Mouse (Mus musculus) spleen, postnatal 36 days (tissue): Measurements from ENCODE around the gene Edem3.
"Not testable (repeated sequence)": the region's sequence is repeated elsewhere in the genome, so short reads cannot be mapped to it uniquely, and the experiment has no call there.

ENCODE experiments used
- DNase-seq, 2 experiments: peaks; one replicate each; pipeline ENCODE4 v3.0.0; 2022; ENCODE audit warnings: low spot score in 2 of 2, mixed read lengths in 1 of 2

Edem3 gene

DNA sequence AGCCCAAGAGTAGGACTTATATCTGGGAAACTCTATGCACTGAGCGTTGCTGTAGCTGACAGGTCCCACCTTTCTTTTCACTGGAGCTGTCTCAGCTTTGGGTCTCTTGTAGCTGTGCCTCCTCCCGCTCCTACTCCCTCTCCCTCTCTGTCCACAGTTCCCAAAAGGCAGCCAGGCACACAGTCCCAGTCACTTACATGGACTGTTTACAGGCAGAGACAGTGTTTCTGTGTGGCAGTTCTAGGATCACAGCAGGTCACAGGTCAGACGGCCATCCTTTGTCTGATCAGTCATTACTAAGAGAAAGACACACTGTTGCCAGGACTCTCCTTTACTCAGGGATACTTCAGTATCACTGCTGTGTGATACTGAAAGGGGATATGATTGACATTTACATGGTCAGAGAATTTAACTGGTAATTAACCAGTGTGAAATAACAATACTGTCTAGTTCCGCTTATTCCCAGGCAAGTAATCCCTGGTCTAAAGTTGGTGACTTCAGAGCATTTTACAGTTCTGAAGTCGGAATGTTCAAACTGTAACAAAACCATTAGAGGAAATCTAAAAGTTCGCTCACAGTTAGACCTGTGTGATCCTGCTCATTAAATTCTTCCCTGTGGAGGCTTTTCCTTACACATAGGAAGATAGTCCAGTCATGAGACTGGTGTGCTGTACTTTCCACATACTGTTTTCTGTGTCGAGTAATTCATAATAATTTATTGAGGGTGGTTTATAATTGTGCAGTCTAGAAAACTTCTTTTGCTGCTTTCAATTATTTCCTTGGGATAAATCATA is 55.7 kb downstream of the Edem3 start:
- no peak for DNase-seq

DNA sequence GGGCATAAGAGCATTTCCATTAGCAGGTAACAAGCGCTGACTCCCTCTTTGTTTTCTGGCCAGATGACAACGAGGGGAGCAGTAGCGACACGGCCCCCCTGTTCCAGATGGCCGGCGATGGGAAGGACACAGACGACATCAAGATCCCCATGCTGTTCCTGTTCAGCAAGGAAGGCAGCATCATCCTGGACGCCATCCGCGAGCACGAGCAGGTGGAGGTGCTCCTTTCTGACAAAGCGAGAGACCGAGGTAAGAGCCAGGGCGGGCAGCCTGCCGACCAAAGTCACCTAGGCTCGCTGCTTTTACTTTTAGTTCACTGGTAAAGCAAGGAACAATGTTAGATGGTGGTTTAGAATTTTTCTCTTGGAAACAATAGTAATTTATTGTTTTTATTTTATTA is 56.3 kb downstream of the Edem3 start:
- DNase-seq = no peak

DNA sequence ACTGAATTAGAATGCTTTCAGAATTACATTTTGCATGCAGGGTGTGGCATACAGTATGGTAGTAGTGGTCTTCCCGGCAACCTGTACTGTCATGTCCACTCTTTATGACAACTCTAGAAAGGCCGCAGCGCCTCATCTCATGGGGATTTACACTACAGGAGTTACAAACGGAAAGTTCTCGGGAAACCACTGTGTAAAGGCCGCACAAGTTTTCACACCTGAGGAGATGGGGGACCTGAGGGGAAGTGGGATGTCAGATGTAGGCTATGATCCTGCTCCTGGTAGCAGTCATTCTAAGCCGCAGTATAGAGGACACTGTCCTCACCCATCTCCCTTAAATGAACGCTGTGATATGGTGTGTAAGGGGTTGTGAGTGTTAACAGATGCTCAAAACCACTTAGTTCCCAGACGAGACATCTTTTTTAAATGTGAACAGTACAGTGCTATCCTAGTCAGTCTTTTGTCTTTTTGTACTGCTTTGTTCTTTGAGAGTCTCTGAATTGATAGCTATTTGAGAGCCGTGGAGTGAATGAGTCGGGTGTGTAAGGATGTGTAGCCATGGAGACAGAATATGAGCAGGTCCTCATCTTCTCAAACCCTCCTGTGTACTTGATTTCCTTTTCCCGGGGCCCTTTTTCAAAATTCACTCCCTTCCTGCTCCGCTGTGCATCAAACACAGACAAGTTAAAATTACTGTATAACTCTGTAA is 57.0 kb downstream of the Edem3 start:
- DNase-seq = no peak

DNA sequence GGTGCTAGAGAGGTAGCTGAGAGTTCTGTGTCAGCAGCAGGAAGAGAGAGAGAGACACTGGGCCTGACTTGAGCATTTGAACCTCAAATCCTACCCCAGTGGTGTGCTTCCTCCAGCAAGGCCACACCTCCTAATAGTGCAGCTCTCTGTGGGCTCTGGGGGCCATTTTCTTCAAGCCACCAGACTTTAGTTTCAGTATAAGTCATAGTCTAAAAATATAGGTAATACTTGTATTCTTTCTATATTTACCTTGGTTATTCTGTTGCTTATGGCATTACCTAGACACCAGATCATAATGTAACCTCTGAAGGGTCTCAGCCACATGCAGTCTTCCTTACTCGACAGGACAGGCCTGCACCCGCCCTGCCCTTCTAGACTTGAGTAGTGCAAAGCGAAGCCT is 60.9 kb downstream of the Edem3 start:
- no peak for DNase-seq

DNA sequence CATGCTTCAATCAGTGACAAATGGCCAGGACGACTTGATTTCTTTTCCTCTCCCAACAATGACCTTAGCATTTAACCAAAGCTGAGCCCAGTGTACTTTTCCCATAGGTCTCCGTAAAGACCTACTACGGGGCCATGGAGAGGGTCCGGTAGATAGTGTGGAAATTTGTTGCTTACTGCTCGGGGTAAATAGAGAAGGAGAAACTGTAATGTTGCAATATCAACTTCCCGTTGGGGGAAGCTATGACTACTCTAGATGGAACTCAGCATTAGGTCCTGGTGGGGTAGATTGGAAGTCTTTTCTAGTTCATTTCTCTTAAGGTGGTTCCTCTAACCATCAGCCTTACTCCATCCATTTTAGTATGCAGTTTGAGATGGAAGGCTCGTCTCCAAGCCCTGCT is 64.0 kb downstream of the Edem3 start:
- DNase-seq = peak in 1 of 2 experiments; percentile 8

DNA sequence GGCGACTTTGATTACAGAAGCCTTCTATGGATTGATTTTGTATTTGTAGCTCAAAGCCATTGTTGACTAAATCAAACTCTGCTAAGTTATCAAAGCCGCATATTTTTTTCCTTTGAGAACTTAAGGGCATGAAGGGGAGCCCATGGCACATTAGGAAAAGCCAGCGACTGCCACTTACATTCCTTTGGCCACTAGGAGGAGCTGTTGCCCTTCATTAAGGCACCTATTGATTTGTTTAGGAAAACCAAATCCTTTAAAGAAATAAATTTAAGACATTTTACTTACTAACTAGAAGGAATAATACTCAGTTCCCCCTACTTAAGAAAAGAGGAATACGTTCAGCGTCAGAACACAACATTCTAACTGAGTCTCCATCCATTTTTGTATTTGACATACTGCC is 65.3 kb downstream of the Edem3 start:
- peak; percentile 39 to 50 for DNase-seq

DNA sequence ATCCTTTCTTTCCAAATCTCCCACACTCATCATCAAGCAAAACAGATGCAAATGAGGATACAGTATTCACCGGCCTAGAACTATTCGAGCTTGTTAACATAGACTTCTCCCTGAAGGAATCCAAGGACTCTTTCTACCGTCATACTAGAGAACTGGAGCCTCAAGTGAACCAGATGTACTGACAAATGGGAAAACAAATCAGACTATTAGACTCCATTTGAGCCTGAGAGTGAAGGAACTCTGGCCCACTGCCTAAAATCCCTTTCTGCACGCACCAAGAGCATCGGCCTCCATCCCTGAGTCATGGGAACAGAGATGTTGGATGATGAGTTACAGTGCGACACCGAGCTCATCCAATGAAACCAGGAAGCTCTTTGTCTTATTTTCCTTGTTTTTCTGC is 69.9 kb downstream of the Edem3 start:
- DNase-seq = no peak

DNA sequence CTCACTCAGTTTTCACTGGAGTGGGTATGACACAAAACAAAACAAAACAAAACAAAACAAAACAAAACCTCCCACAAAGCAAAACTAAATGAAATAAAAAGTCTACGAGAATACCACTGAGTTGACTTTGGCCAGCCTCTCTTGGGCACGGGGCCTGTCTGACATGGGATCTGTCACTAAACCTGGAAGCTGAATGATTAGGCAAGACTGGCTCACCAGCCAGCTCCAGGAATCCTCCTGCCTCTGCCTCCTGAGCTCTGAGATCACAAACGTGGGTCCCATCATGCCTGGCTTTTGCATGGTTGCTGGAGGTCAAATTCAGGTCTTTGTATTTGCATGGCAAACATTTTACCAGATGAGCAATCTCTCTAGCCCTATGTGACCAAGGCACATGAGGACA is 76.6 kb downstream of the Edem3 start:
- no peak for DNase-seq

DNA sequence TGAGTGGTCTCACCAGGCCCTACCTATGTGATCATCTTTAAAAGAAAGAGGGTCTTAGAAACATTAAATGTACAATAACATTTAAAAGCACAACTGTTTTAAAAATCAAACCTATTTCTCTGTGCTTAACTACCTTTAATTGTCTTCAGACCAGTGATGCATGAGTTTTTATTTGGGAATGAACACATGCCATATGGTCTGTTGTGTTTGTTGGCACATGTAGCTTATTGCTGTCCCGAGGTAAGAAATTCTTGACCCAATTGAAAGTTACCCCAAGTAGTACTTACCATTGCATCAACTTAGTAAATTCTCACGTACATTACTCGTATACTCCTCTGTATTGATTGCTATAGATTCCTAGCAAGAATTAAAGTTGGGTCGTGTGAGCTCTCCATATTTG is 80.1 kb downstream of the Edem3 start:
- DNase-seq = no peak

DNA sequence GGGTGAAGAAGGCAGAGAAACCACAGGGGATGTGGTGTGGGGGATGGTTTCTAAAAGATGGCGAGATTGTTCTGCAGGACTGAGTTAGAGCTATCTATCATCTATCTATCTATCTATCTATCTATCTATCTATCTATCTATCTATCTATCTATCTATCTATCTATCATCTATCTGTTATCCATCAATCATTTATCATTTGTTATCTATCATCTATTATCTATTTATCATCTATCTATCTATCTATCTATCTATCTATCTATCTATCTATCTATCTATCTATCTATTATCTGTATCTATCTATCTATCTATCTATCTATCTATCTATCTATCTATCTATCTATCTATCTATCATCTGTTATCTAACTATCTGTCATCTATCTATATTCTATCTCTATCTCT is 85.2 kb downstream of the Edem3 start:
- not testable (repeated sequence) for DNase-seq

DNA sequence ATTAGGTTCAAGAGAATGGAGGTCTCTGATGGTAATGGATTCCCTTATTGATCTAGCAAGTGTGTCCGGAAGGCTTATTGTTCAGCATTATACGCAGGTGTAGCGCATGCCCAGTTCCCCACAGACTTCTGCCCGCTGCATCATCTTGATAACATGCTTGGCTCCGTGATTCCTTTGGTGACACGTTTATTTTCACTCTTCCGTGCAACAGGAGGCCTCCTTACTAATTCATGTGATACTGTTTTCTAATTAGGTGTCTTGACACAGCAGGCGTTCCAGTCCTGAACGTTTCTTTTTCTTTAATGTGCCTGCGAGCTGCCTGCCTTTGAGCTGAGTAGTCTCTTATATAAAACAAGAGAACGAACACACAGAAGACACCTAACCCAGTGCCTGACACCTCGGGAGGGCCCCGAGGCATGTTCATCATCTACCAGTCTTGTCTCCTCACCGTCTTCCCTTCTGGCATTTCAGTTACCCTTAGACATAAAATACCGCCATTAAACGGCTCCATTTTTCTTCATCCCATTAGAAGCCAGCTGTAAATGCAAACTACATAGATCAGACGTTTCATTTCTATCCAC is 90.2 kb downstream of the Edem3 start:
- DNase-seq = no peak

DNA sequence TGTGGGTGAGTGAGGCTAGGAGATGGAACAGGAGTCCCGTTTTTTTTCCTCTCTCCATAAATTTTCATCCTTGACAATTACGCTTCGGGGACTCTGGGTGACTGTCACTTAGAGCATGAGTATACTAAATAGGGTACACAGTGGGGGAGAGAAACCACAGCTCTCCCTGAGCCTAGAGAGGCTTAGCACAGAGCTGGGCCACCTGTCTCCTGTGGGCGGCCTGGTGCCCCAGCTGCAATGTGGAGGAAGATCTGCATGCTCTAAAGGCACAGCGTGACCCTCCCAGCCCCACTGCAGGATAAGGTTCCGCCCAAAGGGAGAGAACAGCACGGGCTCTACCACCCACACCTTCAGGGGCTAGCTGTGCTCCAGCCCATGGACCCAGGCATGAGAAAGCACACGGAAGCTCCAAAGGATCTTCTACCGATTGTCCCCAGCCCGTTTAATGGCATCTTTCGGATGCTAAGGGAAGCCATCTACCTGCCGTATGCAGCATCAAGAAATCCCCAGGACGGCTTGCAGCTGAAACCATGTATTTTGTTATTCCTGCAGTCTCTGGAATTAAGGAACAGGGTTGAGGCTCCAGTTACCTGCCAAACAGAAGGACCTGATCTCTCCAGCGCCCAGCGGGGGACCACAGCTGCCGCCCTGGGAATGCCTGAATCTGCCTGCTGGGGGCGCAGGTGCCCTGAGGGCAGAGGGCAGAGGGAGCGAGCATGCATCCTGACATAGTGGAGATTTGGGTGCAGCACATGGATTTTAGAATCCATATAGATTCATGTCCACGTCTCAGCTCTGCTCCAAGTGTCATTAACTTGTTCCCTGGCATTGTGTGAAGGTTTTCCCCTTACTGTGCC is 91.0 kb downstream of the Edem3 start:
- DNase-seq = no peak

DNA sequence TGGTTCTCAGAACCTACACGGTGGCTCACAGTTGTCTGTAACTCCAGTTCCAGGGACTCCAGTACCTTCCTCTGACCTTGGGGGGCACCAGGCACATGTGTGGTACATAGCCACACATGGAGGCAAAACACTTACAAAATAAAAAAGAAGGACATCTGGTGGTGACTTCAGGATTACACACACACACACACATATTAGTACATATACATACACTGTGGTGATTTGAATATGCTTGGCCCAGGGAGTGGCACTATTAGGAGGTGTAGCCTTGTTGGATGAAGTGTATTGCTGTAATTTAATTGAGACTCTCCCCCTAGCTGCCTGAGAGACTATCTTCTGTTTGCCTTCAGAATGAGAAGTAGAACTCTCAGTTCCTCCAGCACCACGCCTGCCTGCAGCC is 93.1 kb downstream of the Edem3 start:
- DNase-seq = no peak

DNA sequence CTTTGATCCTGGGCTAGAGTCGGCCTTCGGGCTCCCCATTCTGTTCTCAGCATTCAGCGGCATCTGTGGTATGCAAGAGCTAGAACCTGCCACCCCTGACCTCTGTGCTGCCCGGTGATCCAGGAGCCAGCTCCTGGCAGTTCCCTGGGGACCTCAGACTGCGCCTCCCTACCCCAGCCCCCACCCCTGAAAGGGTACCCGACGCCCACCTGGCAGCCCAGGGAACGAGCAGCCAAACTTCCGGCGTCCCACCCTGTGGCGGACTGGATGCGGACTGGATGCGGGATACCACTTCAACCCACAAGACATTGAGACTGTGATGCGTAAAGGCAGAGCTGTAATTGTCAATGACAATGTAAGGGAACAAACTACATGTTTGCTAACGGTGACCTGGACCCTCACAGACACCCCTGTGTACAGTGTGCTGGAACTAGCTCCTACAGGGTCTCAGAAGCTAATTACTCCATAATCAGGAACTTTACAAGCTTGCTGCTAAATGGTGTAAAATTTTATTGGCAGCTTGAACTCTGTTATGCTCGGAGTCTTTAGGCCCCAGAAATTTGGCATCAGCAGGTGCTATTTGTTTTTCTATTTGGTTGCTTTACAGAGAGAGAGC is 94.9 kb downstream of the Edem3 start:
- no peak for DNase-seq

DNA sequence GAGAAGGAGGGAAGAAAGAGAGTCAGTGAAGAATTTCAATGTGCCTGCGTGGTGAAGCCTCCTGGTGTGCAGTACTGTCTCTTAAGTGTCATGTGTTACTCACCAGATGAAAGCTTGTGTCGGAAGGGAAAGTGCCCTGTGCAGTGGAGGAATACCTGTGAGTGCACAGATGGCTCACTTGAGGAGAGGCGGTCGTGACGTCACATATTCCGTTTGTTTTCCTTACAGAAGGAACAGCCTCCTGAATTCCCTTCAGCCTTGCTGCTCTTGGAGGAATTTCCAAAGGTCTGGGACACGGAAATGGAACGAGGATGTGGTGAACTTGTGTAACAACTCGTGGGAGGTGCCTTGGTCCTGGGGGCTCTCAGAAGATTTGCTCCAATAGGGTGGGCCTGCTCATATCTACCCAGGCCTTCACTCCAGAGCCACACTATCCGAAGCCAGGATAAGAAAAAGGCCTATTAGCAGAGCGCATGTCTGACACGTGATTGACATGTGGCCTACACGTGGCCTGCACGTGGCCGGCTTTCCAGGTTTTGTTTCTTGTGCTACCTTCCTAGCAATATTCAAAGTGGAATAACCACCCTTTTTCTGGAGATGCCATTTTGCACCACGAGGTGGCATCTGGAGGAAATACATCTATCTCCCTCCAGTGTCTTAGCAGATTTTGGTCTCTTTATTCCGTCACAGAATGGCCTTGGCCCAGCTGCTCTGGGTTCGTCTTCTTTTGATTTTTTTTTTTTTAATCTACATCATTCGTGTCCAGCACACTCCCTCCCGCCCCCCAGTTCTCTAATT is 96.1 kb downstream of the Edem3 start:
- no peak for DNase-seq

DNA sequence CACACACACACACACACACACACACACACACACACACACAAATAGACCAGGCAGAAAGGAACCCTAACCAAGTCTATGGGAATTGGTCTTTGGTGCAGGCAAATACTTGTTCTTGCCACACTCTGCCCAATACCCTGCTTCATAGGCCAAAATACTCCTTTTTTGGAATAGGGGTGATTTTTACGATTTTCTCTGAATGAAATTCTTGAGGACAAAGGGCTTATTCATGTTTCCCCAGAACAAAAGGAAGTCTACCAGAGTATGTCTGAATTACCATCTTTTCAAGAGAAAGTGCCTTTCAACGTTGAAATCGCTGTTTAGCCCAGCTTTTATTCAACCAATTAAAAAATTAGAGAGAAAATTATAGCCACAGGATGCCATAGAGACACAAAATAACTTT is 96.8 kb downstream of the Edem3 start:
- DNase-seq = no peak

DNA sequence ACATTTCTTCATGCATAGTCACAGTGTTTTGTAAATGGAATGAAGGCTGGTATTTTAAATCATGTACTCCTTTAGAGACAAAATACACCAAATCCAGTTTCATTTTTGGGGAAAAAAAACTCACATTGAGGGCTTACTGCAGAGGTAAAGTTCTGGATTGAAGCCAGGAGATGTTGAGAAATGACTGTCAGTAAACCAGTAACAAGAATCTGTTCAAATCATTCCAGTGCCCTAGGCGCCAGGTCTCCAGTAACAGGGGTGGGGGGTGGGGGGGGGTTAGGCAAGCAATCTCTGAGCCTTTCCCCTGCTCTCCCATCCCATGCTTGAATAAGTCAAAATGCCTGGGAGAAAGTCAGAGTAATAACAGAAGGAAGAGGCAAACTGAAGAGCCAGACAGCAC is 100.4 kb downstream of the Edem3 start:
- no peak for DNase-seq

DNA sequence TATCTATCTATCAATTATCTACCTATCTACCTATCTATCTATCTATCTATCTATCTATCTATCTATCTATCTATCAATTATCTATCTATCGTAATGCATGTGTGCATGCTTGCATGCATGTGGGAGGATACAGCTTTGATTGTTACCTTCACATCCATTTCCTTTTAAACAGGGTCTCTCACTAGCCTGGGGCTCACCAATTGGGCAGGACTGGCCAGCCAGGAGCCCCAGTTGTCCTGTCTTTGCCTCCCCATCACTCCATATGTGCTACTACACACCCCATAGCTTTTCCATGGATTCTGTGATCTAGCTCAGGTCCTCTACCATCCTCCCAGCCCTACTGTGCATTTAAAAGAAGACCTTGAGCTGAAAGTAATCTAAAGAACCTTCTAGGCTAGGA is 103.3 kb downstream of the Edem3 start:
- no peak for DNase-seq

DNA sequence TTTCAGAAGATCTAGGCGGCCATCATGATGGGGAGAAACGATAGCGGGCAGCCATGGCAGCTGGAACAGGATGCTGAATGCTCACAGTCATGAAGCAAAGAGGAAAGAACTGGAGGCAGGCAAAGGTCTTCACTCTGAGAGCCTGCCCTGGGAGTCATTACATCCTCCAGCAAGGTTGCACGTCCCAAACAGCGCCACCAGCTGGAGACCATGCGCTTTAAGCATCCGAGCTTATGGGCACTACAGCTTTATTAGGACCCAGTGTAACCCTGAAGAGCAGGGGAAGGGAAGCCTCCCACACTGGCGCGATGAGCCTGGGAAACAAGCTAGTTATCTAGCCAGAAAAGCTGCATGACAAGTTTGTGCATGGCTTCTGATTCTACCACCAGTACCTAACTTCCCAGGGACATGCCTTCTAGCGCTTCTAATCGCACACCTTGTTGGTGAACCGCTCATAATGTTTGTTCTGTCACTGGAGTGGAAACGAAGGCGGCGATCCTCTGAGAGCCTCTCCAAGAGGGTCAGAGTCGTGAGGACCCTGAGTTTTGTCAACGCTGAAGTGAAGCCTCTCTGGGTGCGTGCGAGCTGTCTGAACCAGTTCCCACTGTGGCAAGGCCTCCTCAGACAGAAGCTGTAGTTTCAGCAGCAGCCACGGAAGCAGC is 106.3 kb downstream of the Edem3 start:
- DNase-seq = no peak

DNA sequence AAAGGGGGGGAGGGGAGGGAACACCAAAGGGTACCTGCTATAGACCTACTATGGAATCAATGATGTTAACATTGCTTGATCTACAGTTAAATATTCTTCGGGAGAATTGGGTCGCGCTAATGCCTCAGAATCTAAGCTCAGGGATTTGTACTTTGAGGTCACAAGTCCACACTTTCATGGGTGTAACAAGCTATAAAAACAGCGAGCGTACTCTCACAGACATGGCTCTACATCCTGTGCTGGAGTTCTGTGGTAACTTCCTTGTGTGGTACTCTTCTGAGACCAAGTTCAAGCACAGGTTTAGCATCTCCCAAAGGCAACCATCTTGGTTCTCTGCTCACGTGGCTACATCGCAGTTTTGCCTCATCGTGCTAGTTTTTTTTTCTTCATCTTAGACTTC is 106.9 kb downstream of the Edem3 start:
- no peak for DNase-seq
